Mouse (Mus musculus) neutrophil, adult 5-6 weeks (primary cell): ENCODE results near the gene Syt12. TPM values are rescaled to one million over a fixed set of nuclear protein-coding genes. Genes with fewer than 3 reads are reported as not detected.

ENCODE experiments used
- ATAC-seq: fragments of 151-379, 151-347 bp; 2 replicates; pipeline ENCODE4 v1.8.0; 2017; ENCODE audit warnings: mild to moderate bottlenecking, moderate TSS enrichment; ENCODE audit not compliant: insufficient number of reproducible peaks, poor library complexity, low FRiP score, severe bottlenecking; ENCODE audit errors: extremely low read depth
- total RNA-seq: library from RNA; stranded (forward); fragments of 200-1000 nt; gene quantifications from 2 replicates; pipeline ENCODE4 v1.2.3, GENCODE M21; 2017

The Syt12 gene
- total RNA-seq, 1 experiment from 2014 or later, result not detected

- ATAC-seq, result no peak
Measured at GRCm38 (mm10) chr19:4451965-4452364, 25.3 kb downstream of the Syt12 start.

GRCm38 (mm10) chr19:4451098-4451497 lies 26.1 kb downstream of the Syt12 start:
- no peak for ATAC-seq

GRCm38 (mm10) chr19:4450666-4451065 lies 26.6 kb downstream of the Syt12 start:
- no peak for ATAC-seq

- no peak for ATAC-seq
Measured at GRCm38 (mm10) chr19:4449230-4449629, 28.0 kb downstream of the Syt12 start.

- ATAC-seq, result no peak
Measured at GRCm38 (mm10) chr19:4447445-4447844, 29.8 kb downstream of the Syt12 start.

GRCm38 (mm10) chr19:4446661-4447420 lies 30.4 kb downstream of the Syt12 start:
- no peak for ATAC-seq

GRCm38 (mm10) chr19:4442408-4442807 lies 34.8 kb downstream of the Syt12 start:
- peak; percentile 24; the same call in 1 of the 2 replicates for ATAC-seq

GRCm38 (mm10) chr19:4441621-4442161 lies 35.6 kb downstream of the Syt12 start:
- ATAC-seq, result no peak

GRCm38 (mm10) chr19:4441090-4441591 lies 36.1 kb downstream of the Syt12 start:
- peak; percentile 25; the same call in 1 of the 2 replicates for ATAC-seq

GRCm38 (mm10) chr19:4440222-4440621 lies 37.0 kb downstream of the Syt12 start:
- no peak for ATAC-seq

- ATAC-seq, result no peak
Measured at GRCm38 (mm10) chr19:4439161-4439801, 38.0 kb downstream of the Syt12 start, which contains the start of gene Rhod. Rhod (minus strand) TSS chr19:4439432.

- no peak for ATAC-seq
Measured at GRCm38 (mm10) chr19:4438791-4439160, 38.5 kb downstream of the Syt12 start.

GRCm38 (mm10) chr19:4437886-4438285 lies 39.4 kb downstream of the Syt12 start:
- no peak for ATAC-seq

- no peak for ATAC-seq
Measured at GRCm38 (mm10) chr19:4436254-4436653, 41.0 kb downstream of the Syt12 start.

- ATAC-seq, result no peak
Measured at GRCm38 (mm10) chr19:4434999-4435398, 42.2 kb downstream of the Syt12 start.

- ATAC-seq, result no peak
Measured at GRCm38 (mm10) chr19:4433756-4434155, 43.5 kb downstream of the Syt12 start.

- ATAC-seq, result no peak
Measured at GRCm38 (mm10) chr19:4430091-4430620, 47.1 kb downstream of the Syt12 start.

GRCm38 (mm10) chr19:4425610-4426366 lies 51.5 kb downstream of the Syt12 start:
- ATAC-seq, result peak; percentile 39; the same call in 1 of the 2 replicates

- no peak for ATAC-seq
Measured at GRCm38 (mm10) chr19:4423021-4423420, 54.2 kb downstream of the Syt12 start.
